Mouse (Mus musculus) heart, embryonic 13.5 days (tissue): Measurements from ENCODE around the gene Sox18. TPM values are rescaled to one million over a fixed set of nuclear protein-coding genes. Genes with fewer than 3 reads are reported as not detected.
A peak's percentile ranks its signal among the peaks of the same experiment; 100 is the strongest.

ENCODE experiments used
- ATAC-seq: fragments of 200-750 bp; cut with Nextera tagmentation; 2 replicates; pipeline ENCODE4 v1.8.0; 2017; ENCODE audit warnings: moderate TSS enrichment; ENCODE audit not compliant: insufficient number of reproducible peaks, low FRiP score, low TSS enrichment; ENCODE audit errors: extremely low read depth
- H3K27ac ChIP-seq: fragments of 300-500 bp; sonication (generic); replicated peaks from 2 replicates; pipeline ENCODE4 v1.5.1; 2015; ENCODE audit warnings: moderate library complexity, mild to moderate bottlenecking, inconsistent platforms
- H3K27me3 ChIP-seq: fragments of 300-500 bp; sonication (generic); replicated peaks from 2 replicates; pipeline ENCODE4 v1.6.1; 2015; ENCODE audit warnings: mild to moderate bottlenecking, inconsistent platforms
- H3K36me3 ChIP-seq: fragments of 300-500 bp; sonication (generic); 2 replicates; pipeline ENCODE4 v1.6.1; 2015; ENCODE audit warnings: mild to moderate bottlenecking, inconsistent platforms
- H3K4me1 ChIP-seq: fragments of 300-500 bp; sonication (generic); 2 replicates; pipeline ENCODE4 v1.6.1; 2015; ENCODE audit warnings: inconsistent platforms
- H3K4me2 ChIP-seq: fragments of 300-500 bp; sonication (generic); 2 replicates; pipeline ENCODE4 v1.6.1; 2015; ENCODE audit warnings: inconsistent platforms, mild to moderate bottlenecking, moderate library complexity
- H3K4me3 ChIP-seq: fragments of 300-500 bp; sonication (generic); 2 replicates; pipeline ENCODE4 v1.5.1; 2015; ENCODE audit warnings: moderate library complexity, mild to moderate bottlenecking, inconsistent platforms
- H3K9ac ChIP-seq: fragments of 300-500 bp; sonication (generic); 2 replicates; pipeline ENCODE4 v1.6.1; 2015; ENCODE audit warnings: inconsistent platforms, mild to moderate bottlenecking, moderate library complexity
- H3K9me3 ChIP-seq: fragments of 300-500 bp; sonication (generic); 2 replicates; pipeline ENCODE4 v1.6.1; 2016; ENCODE audit warnings: inconsistent platforms
- WGBS: fragments of 180-500 bp; shearing (Covaris S2); methylation state at CpG from one replicate; pipeline ENCODE4 v1.1.7; 2015; ENCODE audit warnings: mixed read lengths; 5-methylcytosine and 5-hydroxymethylcytosine counted together
- polyA plus RNA-seq: library from polyadenylated mRNA; unstranded; fragments of >200 nt; fragmentation: Nextera tagmentation; extraction: Ambion mirVana; gene quantifications from 2 replicates; pipeline ENCODE4 v1.2.1, GENCODE M21; 2015

Gene Sox18
- polyA plus RNA-seq, 1 experiment from 2014 or later = 34.7 TPM

DNA sequence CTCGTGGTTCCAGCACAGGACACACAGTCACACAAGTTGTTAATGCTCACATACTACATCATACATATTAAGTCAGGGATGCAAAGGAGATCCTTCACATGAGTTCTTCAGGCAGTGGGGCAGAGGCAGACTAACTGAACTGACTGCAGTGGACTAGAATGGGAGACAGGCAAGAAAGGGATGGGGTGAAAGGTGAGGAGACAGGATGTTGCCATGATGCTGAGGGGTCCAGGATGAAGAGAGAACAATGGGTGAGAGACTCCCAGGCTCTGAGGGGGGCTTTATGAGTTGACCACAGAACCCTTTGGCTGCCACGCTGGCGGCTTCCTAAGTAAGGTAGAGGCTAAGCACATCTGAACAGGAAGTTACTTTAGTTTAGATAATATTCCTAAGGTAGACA lies 23.1 kb upstream of the Sox18 start:
- Histone ChIP-seq H3K27me3 (peaks cover 23% of the 10 kb centered on the region), H3K4me1 (peaks cover 26% of the 10 kb centered on the region), H3K27ac (no peak overlapping the region), H3K4me3 (peak overlapping the region; percentile 75; the same call in 1 of the 2 replicates), H3K9me3 (no peaks in the 10 kb centered on the region), H3K4me2 (peak overlapping the region; percentile 89), H3K36me3 (peaks cover under 1% of the 10 kb centered on the region; the same call in 1 of the 2 replicates), H3K9ac (peak overlapping the region; percentile 90; the same call in 1 of the 2 replicates)
- ATAC-seq = no peak
- WGBS = 79% methylated on average over 3 of the region's 3 CpGs

DNA sequence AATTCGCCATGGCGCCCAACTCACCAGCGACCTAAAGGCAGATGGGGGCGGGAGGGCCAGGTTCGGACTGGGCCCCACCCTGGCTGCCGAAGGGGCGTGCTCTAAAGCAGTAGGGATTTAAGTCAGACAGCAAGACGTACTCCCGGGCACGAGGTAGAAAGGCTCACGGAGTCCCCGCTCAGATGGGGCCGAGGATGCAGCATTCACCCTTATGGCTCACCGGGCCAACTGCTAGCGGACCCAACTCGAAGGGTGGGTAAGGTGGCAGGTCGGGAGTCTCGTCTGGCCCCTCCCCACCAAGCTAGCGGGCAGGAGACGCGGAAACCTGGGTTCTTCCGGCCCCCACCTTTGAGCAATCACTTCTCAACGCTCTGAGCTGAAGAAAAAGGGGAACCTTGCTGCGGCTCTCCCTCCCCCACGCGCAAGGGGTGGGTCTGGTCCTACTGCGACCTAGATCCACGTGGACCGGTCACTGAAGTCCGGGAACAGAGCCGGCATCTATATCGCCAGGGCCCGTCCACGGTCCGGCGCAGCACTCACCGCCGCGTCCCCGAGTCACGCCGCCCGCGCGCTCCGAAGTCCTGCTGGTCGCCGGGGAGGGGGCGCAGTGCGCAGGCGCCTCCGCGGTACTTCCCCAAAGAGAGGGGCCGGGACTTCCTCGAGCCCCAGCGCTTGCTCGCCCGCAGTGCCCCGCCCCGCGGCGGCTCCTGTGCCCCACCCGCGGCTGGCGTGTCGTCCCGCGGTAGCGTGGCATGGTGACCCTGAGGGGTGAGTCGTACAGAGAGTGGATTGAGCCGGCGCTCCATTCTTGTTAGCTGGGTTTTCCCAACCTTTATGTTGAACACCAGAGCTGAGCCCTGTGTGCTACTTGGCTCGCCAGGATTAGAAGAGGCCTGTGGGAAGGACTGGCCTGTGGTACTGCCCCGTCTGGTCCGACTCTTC lies 22.2 kb upstream of the Sox18 start, which contains the start of gene Rgs19:
Rgs19 (minus strand) TSS at position 639 of the 942 bp plus-strand sequence.
- Histone ChIP-seq H3K27ac (peak within 1 kb of the TSS; percentile 34), H3K36me3 (peaks cover 10% of the 10 kb centered on the region), H3K9me3 (no peaks in the 10 kb centered on the region), H3K9ac (peak within 1 kb of the TSS; percentile 90), H3K4me3 (peak within 1 kb of the TSS; percentile 75), H3K27me3 (peaks cover 23% of the 10 kb centered on the region), H3K4me1 (peaks cover 26% of the 10 kb centered on the region), H3K4me2 (peak within 1 kb of the TSS; percentile 89)
- peak; percentile 78 for ATAC-seq
- WGBS = under 1% methylated on average over 74 of the region's 75 CpGs

DNA sequence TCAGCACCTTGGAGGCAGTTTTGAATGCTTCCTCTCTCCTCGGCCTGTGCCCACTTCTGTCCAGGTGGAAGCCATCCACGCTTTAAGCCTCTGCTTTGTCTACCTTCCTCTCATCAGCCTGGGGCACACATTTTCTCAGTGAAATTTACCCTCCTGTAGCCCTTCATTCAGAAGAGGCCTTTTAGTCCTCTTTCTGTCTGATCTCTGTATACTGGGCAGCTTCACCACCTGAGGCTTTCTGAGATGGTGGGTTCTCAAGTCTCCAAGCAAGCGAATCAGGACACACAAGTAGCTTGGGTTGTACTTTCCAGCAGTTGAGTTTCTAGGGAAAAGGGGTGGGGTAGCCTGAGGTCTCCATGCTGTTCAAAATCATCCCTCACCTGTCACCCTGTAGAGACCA lies 20.9 kb upstream of the Sox18 start:
- Histone ChIP-seq H3K4me1 (peaks cover 26% of the 10 kb centered on the region), H3K9ac (no peak overlapping the region), H3K27me3 (peaks cover 16% of the 10 kb centered on the region), H3K4me2 (peak overlapping the region; percentile 89), H3K9me3 (no peaks in the 10 kb centered on the region), H3K36me3 (peaks cover 22% of the 10 kb centered on the region), H3K4me3 (peak overlapping the region; percentile 75; the same call in 1 of the 2 replicates), H3K27ac (no peak overlapping the region)
- WGBS = 91% methylated on average over 3 of the region's 3 CpGs
- ATAC-seq = no peak

DNA sequence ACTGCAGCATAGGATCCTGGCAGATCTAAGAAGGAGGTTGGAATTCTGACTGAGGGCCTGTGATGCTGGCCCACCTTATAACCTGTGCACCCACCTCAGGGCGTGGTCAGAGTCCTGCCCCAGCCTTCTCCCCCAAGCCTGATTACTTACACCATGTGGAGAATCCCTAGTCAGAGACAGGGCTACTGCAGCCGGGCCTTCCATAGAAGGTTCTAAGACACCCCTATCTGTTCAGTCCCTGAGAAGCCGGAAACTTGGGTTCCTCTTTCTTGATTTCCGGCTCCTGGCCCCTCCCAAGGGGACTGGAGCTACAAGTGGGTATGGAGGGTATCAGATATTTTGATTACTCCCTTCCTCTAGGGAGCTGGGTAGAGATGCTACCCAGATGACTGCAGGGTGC lies 20.1 kb upstream of the Sox18 start:
- Histone ChIP-seq H3K4me3 (no peak overlapping the region), H3K9ac (no peak overlapping the region), H3K27me3 (peaks cover 9% of the 10 kb centered on the region), H3K4me2 (no peak overlapping the region), H3K27ac (no peak overlapping the region), H3K36me3 (peaks cover 30% of the 10 kb centered on the region), H3K4me1 (peaks cover 26% of the 10 kb centered on the region), H3K9me3 (no peaks in the 10 kb centered on the region)
- WGBS = 75% methylated on average over 4 of the region's 4 CpGs
- no peak for ATAC-seq

DNA sequence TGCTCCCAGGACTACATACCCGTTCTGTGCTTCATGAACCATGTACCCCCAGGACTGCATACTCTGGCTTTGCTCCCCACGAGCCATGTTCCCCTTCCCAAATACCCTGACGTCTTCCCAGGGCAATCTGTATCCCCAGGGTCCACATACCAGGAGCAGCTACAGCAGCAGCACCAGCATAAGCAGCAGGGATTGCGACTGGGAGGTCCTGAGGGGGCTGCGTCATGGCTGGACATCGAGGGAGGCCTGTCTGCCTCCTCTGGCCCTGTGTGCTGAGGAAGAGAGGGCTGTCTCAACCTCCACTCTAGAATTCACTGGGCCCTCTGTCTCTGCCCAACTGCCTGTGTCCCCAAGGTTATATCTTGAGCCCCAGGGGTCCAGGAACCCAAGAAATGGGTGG lies 19.6 kb upstream of the Sox18 start:
- WGBS = 84% methylated on average over 6 of the region's 6 CpGs
- H3K9ac ChIP-seq = no peak overlapping the region
- H3K27me3 ChIP-seq = 0 out of 2 replicates have a peak, but pooled peaks cover 6% of the 10 kb centered on the region
- H3K4me1 ChIP-seq = peaks cover 26% of the 10 kb centered on the region
- no peak for ATAC-seq
- no peak overlapping the region for H3K4me2 ChIP-seq
- H3K4me3 ChIP-seq = no peak overlapping the region
- no peaks in the 10 kb centered on the region for H3K9me3 ChIP-seq
- peaks cover 34% of the 10 kb centered on the region for H3K36me3 ChIP-seq
- H3K27ac ChIP-seq = no peak overlapping the region

DNA sequence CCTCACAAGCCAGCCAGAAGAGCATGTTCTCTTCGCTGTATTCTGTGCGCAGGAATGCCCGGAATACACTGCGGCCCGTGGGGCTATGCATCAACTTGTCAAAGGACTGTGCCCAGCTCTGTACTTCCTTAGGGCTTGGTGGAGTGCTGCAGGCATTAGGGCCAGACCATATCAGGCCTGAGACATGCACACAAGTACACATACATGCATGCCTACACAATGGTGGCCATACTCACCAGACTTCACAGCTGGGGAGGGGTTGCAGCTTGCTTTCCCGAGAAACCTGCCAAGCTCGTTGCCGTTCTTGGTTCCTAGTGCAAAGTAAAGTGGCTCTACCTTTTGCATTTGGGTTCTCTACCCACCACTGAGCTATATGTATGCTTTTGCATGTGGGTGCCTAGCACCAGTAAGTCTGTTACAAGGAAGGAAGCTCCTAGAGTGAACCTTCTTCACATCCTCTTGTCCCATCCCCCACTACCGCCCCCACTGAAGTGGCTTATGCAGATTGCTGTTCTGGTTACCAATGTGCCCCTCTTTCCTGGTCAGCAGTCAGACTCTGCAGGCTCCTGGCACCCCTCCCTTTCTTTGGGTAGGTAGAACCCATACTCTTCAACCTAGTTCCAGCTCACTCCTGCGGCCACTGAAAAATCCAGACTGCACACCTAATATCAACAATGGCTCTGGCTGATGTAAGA lies 18.2 kb upstream of the Sox18 start:
- H3K4me2 ChIP-seq = no peak overlapping the region
- H3K4me1 ChIP-seq = peaks cover 26% of the 10 kb centered on the region
- H3K27ac ChIP-seq = no peak overlapping the region
- H3K36me3 ChIP-seq = peaks cover 40% of the 10 kb centered on the region
- no peaks in the 10 kb centered on the region for H3K27me3 ChIP-seq
- no peaks in the 10 kb centered on the region for H3K9me3 ChIP-seq
- no peak for ATAC-seq
- 82% methylated on average over 10 of the region's 10 CpGs for WGBS
- no peak overlapping the region for H3K4me3 ChIP-seq
- no peak overlapping the region for H3K9ac ChIP-seq

DNA sequence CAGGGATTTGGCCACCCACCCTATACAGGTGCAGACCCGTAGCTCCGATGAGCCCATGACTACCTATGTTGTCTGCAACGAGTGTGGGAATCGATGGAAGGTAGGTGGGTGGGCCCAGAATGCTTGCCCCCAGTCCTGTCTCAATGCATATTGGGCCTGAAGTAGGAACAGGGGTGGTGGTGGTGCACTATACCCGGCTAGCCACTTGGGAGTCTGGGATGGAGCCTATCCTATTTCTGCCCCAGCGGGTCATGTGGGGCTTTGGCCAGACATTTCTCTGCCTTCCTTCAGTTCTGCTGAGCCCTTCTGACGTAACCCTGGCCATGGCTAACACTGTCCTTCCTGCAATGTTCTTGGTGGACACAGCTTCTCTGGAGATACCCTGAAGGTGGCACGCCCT lies 16.1 kb upstream of the Sox18 start:
- H3K9ac ChIP-seq = no peak overlapping the region
- H3K4me1 ChIP-seq = peaks cover 13% of the 10 kb centered on the region
- H3K27ac ChIP-seq = no peak overlapping the region
- H3K9me3 ChIP-seq = no peaks in the 10 kb centered on the region
- ATAC-seq = no peak
- no peak overlapping the region for H3K4me2 ChIP-seq
- WGBS = 90% methylated on average over 8 of the region's 8 CpGs
- H3K4me3 ChIP-seq = no peak overlapping the region
- H3K36me3 ChIP-seq = peaks cover 40% of the 10 kb centered on the region
- H3K27me3 ChIP-seq = no peaks in the 10 kb centered on the region

DNA sequence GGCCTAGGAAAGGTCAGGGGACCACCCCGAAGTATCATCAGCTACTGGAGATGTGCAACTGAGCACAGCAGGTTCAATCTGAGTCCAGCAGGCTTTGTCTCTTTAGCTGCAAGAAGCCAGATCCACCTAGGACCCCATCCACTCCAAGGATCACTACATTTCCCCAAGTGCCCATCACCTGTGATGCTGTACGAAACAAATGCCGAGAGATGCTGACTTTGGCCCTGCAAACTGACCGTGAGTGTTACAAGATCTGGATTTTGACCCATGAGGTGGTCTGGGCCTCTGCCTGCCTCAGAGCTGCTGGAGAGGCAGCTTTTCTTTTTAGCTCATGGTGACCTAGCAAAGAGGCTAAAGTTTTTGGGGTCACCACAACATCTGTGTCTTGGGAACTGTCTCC lies 14.2 kb upstream of the Sox18 start:
- Histone ChIP-seq H3K9me3 (no peaks in the 10 kb centered on the region), H3K36me3 (peaks cover 40% of the 10 kb centered on the region), H3K4me1 (peaks cover 18% of the 10 kb centered on the region), H3K27ac (no peak overlapping the region), H3K27me3 (no peaks in the 10 kb centered on the region), H3K4me3 (no peak overlapping the region), H3K4me2 (no peak overlapping the region), H3K9ac (no peak overlapping the region)
- WGBS = 84% methylated on average over 4 of the region's 4 CpGs
- no peak for ATAC-seq

DNA sequence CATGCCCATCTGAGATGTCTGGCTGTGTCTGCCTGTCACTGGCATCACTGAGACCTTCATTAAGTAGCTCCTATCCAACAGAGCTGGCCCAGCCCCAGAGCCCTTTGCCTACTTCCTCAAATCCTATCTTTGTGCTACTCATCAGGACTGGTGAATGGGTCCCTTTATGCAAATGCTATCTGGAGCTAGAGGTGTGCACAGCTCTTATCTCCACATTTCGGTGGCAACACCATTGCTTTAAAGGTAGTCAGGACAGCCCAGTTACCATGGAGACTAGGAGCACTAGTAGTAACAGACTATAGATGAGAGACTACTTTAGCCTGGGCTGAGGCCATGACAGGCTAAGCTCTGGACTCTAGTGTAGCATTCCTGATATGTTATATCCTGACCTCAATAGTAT lies 13.3 kb upstream of the Sox18 start:
- Histone ChIP-seq H3K4me1 (peaks cover 11% of the 10 kb centered on the region), H3K9ac (no peak overlapping the region), H3K27ac (no peak overlapping the region), H3K9me3 (no peaks in the 10 kb centered on the region), H3K27me3 (no peaks in the 10 kb centered on the region), H3K4me3 (no peak overlapping the region), H3K4me2 (no peak overlapping the region), H3K36me3 (peaks cover 40% of the 10 kb centered on the region)
- no peak for ATAC-seq
- 71% methylated on average over 1 of the region's 1 CpGs for WGBS

DNA sequence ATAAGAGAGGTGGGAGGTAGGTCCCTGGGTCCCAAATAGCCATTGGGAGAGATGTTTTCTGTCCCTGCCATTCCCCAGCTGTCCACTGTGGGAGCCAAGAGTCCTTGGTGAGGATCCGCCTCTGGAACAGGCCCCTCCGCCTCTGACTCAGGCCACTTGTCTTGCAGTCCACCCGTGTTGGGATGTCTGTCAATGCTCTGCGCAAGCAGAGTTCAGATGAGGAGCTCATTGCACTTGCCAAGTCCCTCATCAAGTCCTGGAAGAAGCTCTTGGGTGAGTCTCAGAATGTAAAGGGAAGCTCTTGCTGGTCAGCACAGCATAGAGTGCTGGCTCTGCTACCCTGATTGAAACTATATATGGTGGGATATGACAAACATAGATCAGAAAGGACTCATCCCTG lies 11.9 kb upstream of the Sox18 start:
- Histone ChIP-seq H3K27me3 (no peaks in the 10 kb centered on the region), H3K27ac (no peak overlapping the region), H3K36me3 (peaks cover 29% of the 10 kb centered on the region), H3K4me1 (peaks cover 16% of the 10 kb centered on the region), H3K4me3 (no peak overlapping the region), H3K9ac (no peak overlapping the region), H3K4me2 (no peak overlapping the region), H3K9me3 (no peaks in the 10 kb centered on the region)
- 49% methylated on average over 4 of the region's 4 CpGs for WGBS
- ATAC-seq = no peak

DNA sequence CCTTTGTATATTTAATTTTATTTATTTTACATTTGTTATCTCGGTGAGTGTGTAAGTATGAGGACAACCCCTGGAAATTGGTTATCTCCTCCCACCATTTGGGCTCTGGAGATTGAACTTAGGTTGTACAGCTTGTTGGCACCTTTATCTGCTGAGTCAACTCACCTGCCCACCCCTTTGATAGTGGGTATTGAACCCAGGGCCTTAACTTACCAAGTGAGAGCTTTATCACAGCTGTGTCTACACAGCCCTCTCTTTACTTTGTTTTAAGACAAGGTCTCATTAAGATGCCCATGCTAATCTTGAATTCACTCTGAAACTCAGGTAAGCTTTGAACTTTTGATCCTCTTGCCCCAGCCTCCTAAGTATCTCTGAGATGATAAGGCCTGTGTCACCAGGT lies 10.5 kb upstream of the Sox18 start:
- ATAC-seq = no peak
- no peak overlapping the region for H3K4me3 ChIP-seq
- H3K4me1 ChIP-seq = peaks cover 16% of the 10 kb centered on the region
- 71% methylated on average over 1 of the region's 1 CpGs for WGBS
- H3K9ac ChIP-seq = no peak overlapping the region
- H3K4me2 ChIP-seq = no peak overlapping the region
- peaks cover 15% of the 10 kb centered on the region for H3K36me3 ChIP-seq
- H3K9me3 ChIP-seq = no peaks in the 10 kb centered on the region
- H3K27ac ChIP-seq = no peak overlapping the region
- H3K27me3 ChIP-seq = no peaks in the 10 kb centered on the region
